Mouse (Mus musculus) ovary, adult 18-20 months (tissue): ENCODE data around the gene Efna4.

Experiments
- DNase-seq: peaks from one replicate; pipeline ENCODE4 v3.0.0; 2022; ENCODE audit warnings: low spot score, mixed read lengths

Efna4 gene

DNA sequence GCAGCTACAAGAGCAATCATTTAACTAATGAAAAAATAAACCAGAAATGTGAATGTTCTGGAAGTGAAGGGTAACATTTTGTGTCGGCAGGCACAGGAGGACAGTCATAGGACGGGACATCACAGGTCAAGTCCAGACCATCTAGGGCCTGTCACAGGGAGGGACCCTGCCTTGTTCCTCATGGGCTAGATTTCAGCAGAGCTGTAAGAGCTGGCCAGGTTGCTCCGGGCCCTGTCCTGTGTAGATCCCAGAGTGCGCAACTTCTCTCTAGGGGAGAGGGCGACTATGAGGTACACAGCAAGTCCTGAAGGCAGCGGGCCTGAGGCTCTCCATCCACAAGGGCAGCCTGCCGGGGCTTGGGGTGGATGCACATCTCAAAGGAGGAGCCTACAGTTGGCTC lies 23.8 kb upstream of the Efna4 start, which contains the start of gene Dcst2:
Gene Dcst2 (plus strand): TSS at position 301 of the 400 bp plus-strand sequence.
- DNase-seq = no peak

DNA sequence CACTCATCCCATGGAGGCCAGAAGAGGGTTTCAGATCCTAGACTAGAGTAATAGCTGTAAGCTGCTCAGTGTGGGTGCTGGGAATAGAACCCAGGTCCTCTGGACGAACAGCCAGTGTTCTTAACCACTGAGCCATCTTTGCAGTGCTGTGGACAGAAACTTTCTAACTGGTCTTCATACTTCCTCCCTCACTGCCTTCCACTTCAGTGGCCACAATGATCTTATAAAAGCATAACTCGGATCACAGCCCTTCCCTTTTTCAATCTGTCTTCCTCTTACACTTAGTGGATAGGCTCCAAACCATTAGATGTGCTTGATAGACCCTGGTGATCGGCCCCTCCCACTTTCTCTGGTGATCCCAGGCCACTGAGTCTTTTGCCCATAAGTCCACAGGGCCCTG lies 22.4 kb upstream of the Efna4 start:
- no peak for DNase-seq

- DNase-seq = no peak
Measured at GRCm38 (mm10) chr3:89359630-89360029, 21.8 kb upstream of the Efna4 start.

- DNase-seq = no peak
Measured at GRCm38 (mm10) chr3:89356029-89356428, 18.2 kb upstream of the Efna4 start.

DNA sequence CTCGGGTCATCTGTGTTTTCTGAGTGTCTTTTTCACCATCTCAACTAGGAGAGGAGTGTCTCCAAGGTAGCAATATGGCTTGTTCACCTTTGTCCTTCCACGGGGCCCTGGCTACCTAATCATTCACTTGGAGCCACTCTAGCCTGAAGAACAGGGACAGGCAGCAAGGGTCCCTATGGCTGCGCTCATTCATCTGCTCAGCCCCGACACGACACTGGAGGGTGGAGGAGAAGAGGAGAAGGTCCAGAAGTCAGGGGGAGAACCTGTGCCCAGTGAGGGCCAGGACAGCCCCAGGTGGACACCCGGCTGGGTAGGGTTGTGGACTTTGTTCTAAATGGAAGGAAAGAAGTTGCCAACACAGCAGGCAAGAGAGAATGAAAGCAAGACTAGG lies 17.7 kb upstream of the Efna4 start:
- DNase-seq = no peak

DNA sequence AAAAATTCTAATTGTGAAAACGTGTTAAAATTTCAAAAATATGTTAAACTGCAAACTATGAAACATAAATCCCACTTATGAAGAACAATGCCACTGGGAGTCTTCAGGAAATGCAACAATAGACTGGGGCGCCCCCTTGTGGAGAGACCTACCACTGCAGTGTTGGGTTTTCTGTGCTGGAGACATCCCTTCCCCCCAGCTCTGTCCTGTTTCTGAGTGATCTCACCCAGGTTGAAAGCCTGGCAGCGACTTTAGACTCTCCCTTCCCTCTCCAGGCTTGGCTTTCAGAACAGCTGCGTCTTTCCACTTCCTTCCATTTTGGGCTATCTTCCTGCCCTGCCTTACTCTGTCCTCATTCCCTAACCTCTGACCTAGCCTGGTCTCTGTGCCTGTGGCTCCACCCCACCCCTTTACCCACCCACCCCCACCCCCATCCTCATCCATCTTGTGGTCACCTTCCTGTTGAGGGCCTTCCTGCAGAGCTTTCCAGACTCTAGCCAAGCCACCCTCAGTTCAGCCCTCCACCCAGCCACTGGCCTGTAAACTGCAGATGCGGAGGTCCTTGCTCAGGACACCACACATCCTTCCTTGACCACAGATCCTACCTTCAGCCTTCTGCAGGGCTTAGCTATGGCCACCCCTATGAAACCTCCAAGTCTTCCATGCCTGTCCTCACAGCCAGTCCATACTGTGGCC lies 17.1 kb upstream of the Efna4 start:
- DNase-seq = peak; percentile 47

GRCm38 (mm10) chr3:89351271-89351670 lies 13.4 kb upstream of the Efna4 start:
- DNase-seq = no peak

- peak; percentile 81 for DNase-seq
Measured at GRCm38 (mm10) chr3:89349869-89350501, 12.2 kb upstream of the Efna4 start, which contains the start of gene Adam15. Gene Adam15, minus strand, starts transcription at chr3:89349996.

GRCm38 (mm10) chr3:89348911-89349868 lies 11.4 kb upstream of the Efna4 start:
- no peak for DNase-seq

GRCm38 (mm10) chr3:89347916-89348315 lies 10.1 kb upstream of the Efna4 start:
- no peak for DNase-seq

DNA sequence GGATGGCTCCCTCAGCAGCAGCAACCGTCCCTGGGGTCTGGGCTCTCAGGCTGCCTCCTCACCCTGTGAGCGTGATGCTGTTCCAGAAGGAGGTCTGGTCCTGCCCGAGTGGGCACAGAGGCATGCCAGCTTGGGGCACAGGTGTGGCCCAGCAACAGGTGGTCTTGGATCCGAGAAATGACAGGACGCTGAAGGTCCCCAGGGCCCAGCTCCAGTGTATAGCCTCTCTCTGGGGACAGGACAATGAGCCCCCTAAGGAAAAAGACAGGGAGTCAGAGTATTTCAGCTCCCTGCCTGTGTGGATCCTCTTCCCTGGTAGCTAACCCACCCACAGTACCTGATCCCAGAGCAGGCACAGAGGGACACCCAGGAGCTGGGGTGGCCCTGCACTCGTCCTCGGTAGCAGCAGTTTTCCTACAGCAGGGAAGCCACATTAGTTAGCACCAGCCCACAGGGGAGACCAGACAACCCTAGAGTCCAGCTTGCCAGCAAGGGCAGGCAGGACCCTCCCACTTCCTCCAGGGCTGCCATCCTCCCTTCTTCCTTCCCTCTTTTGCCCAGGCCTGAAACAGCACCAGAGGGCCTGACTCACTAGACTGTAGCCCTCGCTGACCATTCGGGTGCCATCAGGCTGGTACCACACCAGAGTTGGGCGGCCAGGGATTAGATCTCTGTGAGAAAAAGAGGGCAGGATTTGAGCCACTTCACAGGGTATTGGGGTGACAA lies 9.2 kb upstream of the Efna4 start:
- DNase-seq = no peak

DNA sequence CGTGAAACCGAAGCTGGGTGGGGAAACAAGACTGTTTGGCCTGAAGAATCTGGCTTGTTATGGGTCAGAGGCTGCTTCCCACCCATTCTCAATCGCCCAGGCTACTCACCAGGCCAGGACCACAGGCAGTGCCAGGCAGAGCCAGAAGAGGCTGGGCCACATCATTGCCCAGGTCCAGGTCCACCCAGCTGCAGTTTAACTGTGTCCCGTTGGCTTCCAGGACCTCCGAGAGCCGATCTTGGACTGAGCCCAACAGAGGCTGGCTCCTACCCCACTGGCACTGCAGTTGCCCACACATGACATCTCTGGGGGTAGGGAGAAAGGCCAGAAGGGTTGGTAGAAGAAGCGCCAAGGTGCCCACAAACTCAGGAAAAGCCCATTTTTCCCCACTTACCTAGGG lies 5.5 kb upstream of the Efna4 start:
- DNase-seq = no peak

DNA sequence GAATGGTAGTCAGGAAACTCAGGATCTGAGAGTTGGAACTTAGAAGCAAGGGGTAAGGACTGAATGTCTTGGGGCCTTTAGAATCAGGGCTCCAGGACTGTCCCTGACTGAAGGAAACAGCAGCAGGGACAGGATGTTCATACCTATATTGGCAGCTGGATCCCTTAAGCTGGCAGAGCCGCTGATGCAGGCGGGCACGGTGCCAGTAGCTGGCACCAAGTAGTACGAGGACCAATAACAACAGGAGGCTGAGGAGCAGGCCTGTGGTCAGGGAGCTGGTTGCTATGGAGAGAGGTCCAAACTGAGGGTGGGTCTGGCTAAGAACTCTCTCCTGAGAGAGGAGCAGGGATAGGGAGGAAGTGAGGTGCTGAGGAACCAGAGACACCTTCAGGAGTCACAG lies 4.0 kb upstream of the Efna4 start:
- DNase-seq = no peak

- DNase-seq = no peak
Measured at GRCm38 (mm10) chr3:89340465-89340864, 2.6 kb upstream of the Efna4 start.

DNA sequence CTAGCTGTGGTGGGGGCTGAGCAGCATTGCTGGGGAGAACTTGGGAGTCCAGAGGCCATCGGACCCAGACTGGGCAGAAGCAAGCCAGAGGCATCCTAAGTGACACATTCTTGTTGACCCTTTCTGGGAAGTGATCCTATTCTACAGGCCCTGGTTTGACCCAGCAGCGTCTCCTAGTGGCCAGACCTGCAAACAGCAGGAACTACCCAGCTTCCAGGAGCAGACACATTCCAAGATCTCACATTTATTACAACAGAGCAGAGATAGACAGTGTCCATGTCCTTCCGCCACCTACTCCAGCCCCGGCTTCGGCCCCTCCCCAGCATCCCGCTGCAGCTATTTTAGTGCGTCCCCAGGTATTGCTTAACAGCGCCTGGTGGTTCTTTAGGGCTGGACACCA lies 1.6 kb upstream of the Efna4 start:
- no peak for DNase-seq

- DNase-seq = no peak
Measured at GRCm38 (mm10) chr3:89337062-89337720, 637 bp downstream of the Efna4 start.

DNA sequence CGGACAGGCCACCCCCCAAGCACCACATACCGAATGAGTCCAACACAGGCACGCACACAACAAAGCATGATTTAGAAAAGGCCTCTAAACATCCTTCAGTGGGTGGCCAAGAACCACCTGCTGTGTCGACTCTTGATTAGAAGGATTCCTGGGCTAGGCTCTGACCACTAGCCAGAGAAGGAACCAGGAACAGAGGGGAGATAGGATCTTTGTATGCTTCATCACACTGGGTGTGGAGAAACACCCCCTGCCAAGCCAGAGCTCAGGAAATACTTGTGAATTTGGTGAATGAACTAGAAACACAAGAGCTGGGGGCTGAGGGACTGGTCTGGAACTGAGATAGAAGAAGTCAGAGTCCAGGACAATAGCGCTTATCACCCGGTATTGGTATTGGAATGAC lies 1.3 kb downstream of the Efna4 start:
- DNase-seq = no peak

GRCm38 (mm10) chr3:89333053-89333452 lies 4.8 kb downstream of the Efna4 start:
- no peak for DNase-seq

DNA sequence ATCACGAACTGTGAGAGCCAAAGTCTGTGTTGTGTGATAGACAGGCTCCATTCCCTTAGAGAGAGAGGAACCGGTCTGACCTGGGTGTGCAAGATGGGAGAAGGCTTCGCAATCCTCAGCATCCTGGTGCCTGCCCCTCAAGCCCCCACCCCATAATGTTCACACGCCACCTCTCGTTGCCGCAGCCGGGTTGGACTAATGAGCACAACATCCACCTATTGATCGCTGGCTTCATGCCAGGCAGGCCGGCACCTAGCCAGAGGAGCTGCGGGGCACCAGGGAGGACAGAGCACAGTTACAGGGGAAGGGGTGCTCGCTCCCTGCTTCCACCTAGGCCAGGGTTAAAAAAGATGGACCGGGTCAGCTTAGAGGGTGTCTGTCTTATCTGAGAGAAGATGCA lies 5.4 kb downstream of the Efna4 start:
- no peak for DNase-seq

DNA sequence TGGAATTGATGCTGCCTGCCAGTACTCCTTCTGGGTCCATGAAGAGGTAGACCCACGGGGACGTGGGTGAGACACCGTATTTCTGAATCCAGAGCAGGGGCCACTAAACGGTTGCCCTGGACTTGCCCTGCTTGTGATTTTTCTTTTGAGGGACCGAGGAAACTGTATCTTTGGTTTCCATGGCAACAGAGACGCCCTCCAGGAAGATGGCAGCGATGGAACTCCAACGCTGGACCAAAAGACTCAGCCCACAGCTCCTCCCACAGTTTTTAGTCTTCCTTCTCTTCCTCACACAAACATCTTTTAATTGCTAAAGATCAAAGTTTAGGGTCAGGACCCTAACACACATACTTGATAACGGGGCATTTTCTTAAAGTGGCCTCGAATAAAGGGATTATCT lies 5.8 kb downstream of the Efna4 start:
- DNase-seq = no peak

DNA sequence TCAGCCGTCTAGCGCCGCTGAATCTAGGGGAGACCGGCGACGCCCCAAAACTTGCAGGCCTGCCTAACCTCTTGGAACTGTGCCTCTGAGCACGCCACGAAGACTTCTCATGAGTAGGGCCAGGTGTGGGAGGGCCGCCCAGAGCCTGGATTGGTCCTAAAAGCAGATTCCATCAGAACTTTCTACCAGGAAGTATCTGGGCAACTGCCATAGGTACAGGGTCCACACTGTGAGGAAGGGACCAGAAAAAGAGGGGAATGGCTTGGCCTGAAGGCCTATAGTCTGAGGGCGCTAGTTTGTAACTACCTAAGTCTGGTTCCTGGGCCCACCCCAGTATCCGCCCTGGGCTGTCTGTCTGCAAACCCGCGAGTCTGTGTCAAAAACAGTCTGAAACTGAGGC lies 6.3 kb downstream of the Efna4 start:
- DNase-seq = no peak
